Mouse (Mus musculus) C2C12 (cell line): Measurements from ENCODE around the gene Gm21976.

Experiments used
- CTCF ChIP-seq: IDR thresholded peaks from one replicate; pipeline ENCODE4 v1.5.1; 2011; ENCODE audit not compliant: control insufficient read depth, insufficient read depth, insufficient read length
- MAX ChIP-seq: IDR thresholded peaks from one replicate; pipeline ENCODE4 v1.6.1; 2011; ENCODE audit warnings: mild to moderate bottlenecking, control low read depth
- MYOG ChIP-seq: IDR thresholded peaks from one replicate; pipeline ENCODE4 v1.6.1; 2011; ENCODE audit not compliant: control insufficient read depth, insufficient read length; ENCODE audit errors: extremely low read depth
- USF1 ChIP-seq: IDR thresholded peaks from one replicate; pipeline ENCODE4 v1.6.1; 2011; ENCODE audit warnings: low read depth, mild to moderate bottlenecking, control low read depth, moderate library complexity

DNA sequence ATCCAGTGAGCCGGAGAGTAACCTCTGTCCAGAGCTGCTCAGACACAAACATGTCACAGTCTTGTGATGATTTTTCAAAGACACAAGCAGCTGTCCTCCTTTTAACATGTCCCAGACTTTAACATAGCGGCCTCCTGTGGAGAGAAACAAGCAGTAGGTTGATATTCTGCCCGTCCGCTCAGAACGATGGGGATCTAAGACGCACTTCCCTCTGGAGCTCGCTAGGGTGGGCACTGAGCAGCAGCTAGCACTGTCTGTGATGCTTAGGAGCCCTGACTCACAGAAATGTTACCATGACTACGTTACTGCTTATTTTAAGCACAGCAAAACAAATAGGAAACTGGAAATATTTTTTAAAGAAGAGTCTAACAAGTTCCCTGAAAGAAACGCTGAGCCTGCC, 24.8 kb upstream of the Gm21976 start:
- TF ChIP-seq MAX (no peak), CTCF (no peak), USF1 (no peak), MYOG (no peak)
